Mouse (Mus musculus) liver, adult 2 months (tissue): Measurements from ENCODE around the gene Slc23a2. TPM values are rescaled to one million over a fixed set of nuclear protein-coding genes. Genes with fewer than 3 reads are reported as not detected.

Experiments
- DNase-seq: peaks from one replicate; pipeline ENCODE4 v3.0.0-alpha.2; 2011; ENCODE audit warnings: low read depth, low spot score; ENCODE audit errors: extremely low read depth
- H3K27ac ChIP-seq: fragments of 200-500 bp; replicated peaks from 2 replicates; pipeline ENCODE4 v1.5.1; 2012; ENCODE audit warnings: low read depth, mild to moderate bottlenecking, control low read depth, inconsistent platforms, low read length; ENCODE audit not compliant: insufficient read depth
- H3K27me3 ChIP-seq: fragments of 200-500 bp; 2 replicates; pipeline ENCODE4 v1.6.1; 2012; ENCODE audit warnings: mild to moderate bottlenecking, moderate library complexity, low read length, inconsistent platforms; ENCODE audit not compliant: control insufficient read depth, insufficient read depth
- H3K36me3 ChIP-seq: fragments of 200-500 bp; 2 replicates; pipeline ENCODE4 v1.6.1; 2012; ENCODE audit warnings: low read length, inconsistent platforms; ENCODE audit not compliant: control insufficient read depth, insufficient read depth
- H3K4me1 ChIP-seq: fragments of 200-500 bp; 2 replicates; pipeline ENCODE4 v1.6.1; 2011; ENCODE audit warnings: low read length; ENCODE audit not compliant: control insufficient read depth, insufficient read depth
- H3K4me3 ChIP-seq: fragments of 200-500 bp; 2 replicates; pipeline ENCODE4 v1.5.1; 2011; ENCODE audit warnings: low read depth, mild to moderate bottlenecking, control low read depth, low read length, moderate library complexity; ENCODE audit not compliant: insufficient read depth
- H3K79me2 ChIP-seq: fragments of 200-500 bp; 2 replicates; pipeline ENCODE4 v1.6.1; 2012; ENCODE audit warnings: inconsistent platforms, mild to moderate bottlenecking, low read length, moderate library complexity; ENCODE audit not compliant: control insufficient read depth, insufficient read depth
- H3K9ac ChIP-seq: fragments of 200-500 bp; 2 replicates; pipeline ENCODE4 v1.6.1; 2012; ENCODE audit warnings: low read depth, mild to moderate bottlenecking, control low read depth, inconsistent platforms, low read length
- CTCF ChIP-seq: fragments of 200-500 bp; IDR thresholded peaks from 2 replicates; pipeline ENCODE4 v1.5.1; 2011; ENCODE audit warnings: low read depth, low read length, control low read depth
- POLR2A ChIP-seq: fragments of 200-500 bp; IDR thresholded peaks from 2 replicates; pipeline ENCODE4 v1.6.1; 2011; ENCODE audit warnings: low read length, control low read depth; ENCODE audit not compliant: insufficient read depth; ENCODE audit errors: extremely low read depth
- WGBS: fragments of 180-500 bp; shearing (Covaris S2); methylation state at CpG from one replicate; pipeline ENCODE4 v1.1.7; 2018; 5-methylcytosine and 5-hydroxymethylcytosine counted together
- polyA plus RNA-seq: library from polyadenylated mRNA; depleted of rRNA; stranded (reverse); fragments of >200 nt; gene quantifications from 2 replicates; pipeline ENCODE4 v1.2.3, GENCODE M21; 2012
- total RNA-seq: library from RNA; depleted of rRNA; stranded (reverse); fragments of >200 nt; gene quantifications from 2 replicates; pipeline ENCODE4 v1.2.3, GENCODE M21; 2014

The Slc23a2 gene
- total and polyA plus RNA-seq, 2 experiments, result 12.7 to 14.8 TPM

GRCm38 (mm10) chr2:132044320-132045274 is 100.3 kb downstream of the Slc23a2 start:
- no peak overlapping the region for H3K9ac ChIP-seq
- DNase-seq, result no peak
- H3K36me3 ChIP-seq, result no peaks in the 10 kb centered on the region
- TF ChIP-seq POLR2A, result no peak
- no peak for TF ChIP-seq CTCF
- no peaks in the 10 kb centered on the region for H3K27me3 ChIP-seq
- H3K79me2 ChIP-seq, result no peaks in the 10 kb centered on the region
- WGBS, result 86% methylated on average over 15 of the region's 15 CpGs
- H3K4me1 ChIP-seq, result no peaks in the 10 kb centered on the region
- H3K4me3 ChIP-seq, result no peak overlapping the region
- H3K27ac ChIP-seq, result no peak overlapping the region

- no peaks in the 10 kb centered on the region for H3K27me3 ChIP-seq
- no peak for TF ChIP-seq CTCF
- no peak for TF ChIP-seq POLR2A
- no peaks in the 10 kb centered on the region for H3K36me3 ChIP-seq
- DNase-seq, result no peak
- no peaks in the 10 kb centered on the region for H3K79me2 ChIP-seq
- H3K4me3 ChIP-seq, result no peak overlapping the region
- no peak overlapping the region for H3K27ac ChIP-seq
- 65% methylated on average over 13 of the region's 13 CpGs for WGBS
- H3K4me1 ChIP-seq, result no peaks in the 10 kb centered on the region
- H3K9ac ChIP-seq, result no peak overlapping the region
These were observed 101.7 kb downstream of the Slc23a2 start for GRCm38 (mm10) chr2:132043101-132043621.

GRCm38 (mm10) chr2:132039894-132040293 is 105.0 kb downstream of the Slc23a2 start:
- H3K36me3 ChIP-seq, result no peaks in the 10 kb centered on the region
- no peaks in the 10 kb centered on the region for H3K4me1 ChIP-seq
- whole genome bisulfite sequencing, result 69% methylated on average over 7 of the region's 7 CpGs
- TF ChIP-seq POLR2A (no peak), CTCF (no peak)
- no peak overlapping the region for H3K27ac ChIP-seq
- DNase-seq, result no peak
- H3K27me3 ChIP-seq, result no peaks in the 10 kb centered on the region
- H3K4me3 ChIP-seq, result no peak overlapping the region
- no peak overlapping the region for H3K9ac ChIP-seq
- no peaks in the 10 kb centered on the region for H3K79me2 ChIP-seq

GRCm38 (mm10) chr2:132036326-132036725 is 108.6 kb downstream of the Slc23a2 start:
- Histone ChIP-seq H3K27me3 (no peaks in the 10 kb centered on the region), H3K27ac (no peak overlapping the region), H3K36me3 (no peaks in the 10 kb centered on the region), H3K4me1 (no peaks in the 10 kb centered on the region), H3K4me3 (no peak overlapping the region), H3K9ac (no peak overlapping the region), H3K79me2 (no peaks in the 10 kb centered on the region)
- TF ChIP-seq CTCF, result no peak
- no peak for TF ChIP-seq POLR2A
- WGBS, result 85% methylated on average over 5 of the region's 5 CpGs
- DNase-seq, result no peak

GRCm38 (mm10) chr2:132035470-132035835 is 109.5 kb downstream of the Slc23a2 start:
- WGBS, result 78% methylated on average over 11 of the region's 11 CpGs
- DNase-seq, result no peak
- Histone ChIP-seq H3K9ac (no peak overlapping the region), H3K79me2 (no peaks in the 10 kb centered on the region), H3K27ac (no peak overlapping the region), H3K36me3 (no peaks in the 10 kb centered on the region), H3K4me1 (no peaks in the 10 kb centered on the region), H3K4me3 (no peak overlapping the region), H3K27me3 (no peaks in the 10 kb centered on the region)
- TF ChIP-seq CTCF (no peak), POLR2A (no peak)
